Mouse (Mus musculus) cerebellum, adult 8-10 months (tissue): ENCODE results near the gene Lgi4.

Experiments
- DNase-seq: peaks from one replicate; pipeline ENCODE4 v3.0.0; 2022

Gene Lgi4

DNA sequence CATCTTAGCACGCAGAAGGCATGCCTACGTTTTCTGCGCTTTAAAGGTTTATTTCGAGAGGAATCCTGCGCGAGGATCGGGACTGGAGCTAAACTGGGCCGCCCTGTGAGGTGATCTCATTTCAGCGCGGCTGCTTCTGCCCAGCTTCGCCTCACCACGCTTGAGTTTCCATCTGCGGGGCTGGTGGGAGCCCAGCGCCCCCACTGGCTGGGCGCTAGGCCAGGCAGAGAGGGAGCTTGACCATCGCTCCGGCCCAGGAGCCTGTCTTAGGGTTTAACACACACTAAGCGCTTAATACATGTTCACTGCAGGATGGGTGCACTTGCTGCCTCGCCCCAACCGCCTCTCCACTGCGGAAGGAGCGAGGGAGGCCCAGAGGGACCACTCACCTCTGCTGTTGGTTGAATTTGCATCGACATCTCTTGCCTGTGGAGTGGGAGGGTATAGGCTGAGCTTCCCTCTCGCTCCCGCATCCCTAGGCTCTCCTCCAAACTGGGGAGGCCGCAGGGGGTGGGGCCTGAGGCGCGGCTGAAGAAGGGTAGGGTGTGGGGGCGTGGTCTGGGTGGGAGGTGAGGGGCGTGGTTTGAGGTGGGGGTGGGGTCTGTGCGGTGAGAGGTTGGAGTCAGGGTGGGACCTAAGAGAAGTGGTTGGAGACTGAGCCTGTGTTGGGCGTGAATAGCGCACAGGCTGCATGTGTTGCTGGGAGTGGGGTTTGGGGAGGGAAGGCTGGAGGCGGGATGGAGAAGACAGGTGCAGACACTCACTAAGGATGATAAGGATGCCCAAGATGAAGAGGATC is 6.3 kb upstream of the Lgi4 start:
- DNase-seq = peak; percentile 85

DNA sequence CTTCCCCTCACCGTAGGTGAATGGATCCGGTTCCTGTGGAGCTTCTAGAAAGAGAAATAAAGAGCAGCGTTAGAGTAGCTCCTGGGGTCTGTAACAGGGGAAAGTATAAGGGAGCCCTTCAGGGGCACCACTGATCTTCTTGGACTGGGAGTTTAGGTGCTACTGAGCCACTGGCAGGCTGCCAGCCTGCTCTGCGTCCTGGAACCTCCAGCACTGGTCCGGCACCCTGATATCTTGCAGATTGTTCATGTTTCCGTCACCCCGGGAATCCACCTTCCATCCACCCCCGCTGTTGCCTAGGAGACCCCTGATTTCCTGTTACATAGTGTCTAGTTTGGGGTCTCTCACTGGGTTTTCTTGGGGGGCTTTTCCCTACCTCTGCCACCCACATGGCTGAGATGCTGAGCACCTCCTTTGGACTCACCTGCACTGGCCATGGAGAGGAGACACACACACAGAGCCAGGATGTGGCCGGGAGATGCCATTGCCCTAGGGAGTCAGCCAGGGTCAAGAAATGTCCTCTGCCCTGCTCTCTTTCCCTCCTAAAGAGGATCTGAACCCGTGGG is 5.2 kb upstream of the Lgi4 start:
- DNase-seq = peak; percentile 48

DNA sequence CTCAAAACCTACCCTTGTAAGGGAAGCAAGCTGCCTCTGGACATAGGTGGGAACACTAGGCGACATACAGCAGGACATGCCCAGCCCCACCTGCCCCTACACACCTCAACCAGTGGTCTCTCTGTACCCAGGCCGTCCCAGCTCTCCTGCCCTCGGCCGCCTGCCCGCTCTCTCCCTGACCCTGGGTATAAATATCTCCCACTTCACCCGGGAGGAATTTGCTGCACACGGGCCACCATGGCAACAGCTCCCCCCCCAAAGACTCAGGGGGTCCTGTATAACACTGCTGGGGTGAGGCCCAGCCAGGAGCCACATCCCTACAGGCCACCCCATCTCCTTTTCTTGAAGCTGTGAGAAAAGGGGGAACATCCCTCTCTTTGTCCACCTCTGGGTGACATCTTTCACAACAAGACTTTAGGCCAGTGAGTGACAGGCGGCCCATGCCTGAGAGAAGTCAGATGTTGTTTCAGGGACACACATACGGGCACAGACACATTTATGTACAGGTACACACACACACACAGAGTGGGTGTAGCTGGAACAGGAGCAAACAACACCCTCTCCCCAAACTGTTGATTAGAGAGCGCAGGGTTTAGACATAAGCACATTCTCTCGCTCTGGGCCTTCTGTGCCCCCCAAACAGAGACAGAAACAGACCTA is 4.4 kb upstream of the Lgi4 start:
- no peak for DNase-seq

DNA sequence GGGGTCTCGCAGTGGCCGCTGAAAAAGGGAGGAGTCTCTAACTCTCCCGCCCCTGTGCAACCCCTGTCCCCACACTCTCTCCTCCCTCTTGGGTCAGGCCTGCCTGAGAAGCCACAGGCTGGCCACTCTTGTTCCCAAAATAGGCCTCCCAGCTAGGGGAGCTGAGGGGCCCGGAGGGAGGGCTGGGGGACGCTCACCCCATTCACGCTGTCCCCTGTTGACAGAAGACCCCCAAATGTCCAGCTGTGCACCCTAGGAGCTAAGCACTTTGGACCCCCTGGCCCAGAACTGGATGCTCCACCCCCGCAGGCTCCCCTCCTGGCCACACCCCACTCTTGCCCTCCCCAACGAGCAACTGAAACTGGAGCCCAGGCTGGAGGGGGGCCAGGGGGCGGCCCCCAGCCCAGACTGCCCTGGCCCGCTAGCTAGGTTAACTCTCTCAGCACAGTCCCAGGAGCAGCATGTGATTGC is 3.8 kb upstream of the Lgi4 start:
- DNase-seq = peak; percentile 41

DNA sequence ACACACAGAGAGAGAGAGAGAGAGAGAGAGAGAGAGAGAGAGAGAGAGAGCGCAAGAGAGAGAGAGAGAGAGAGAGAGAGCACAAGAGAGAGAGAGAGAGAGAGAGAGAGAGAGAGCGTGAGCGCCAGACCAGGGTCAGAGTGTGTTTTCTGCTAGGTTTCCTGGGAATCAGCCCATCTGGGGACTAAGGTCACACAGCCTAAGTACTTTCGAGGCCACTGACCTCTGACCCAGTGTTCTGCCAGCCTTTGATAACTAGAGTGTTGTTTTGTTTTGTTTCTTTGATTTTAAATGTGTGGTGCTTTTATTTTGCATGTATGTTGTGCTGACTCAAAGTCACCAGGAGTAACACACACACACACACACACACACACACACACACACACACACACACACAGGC is 3.3 kb upstream of the Lgi4 start:
- DNase-seq = no peak

DNA sequence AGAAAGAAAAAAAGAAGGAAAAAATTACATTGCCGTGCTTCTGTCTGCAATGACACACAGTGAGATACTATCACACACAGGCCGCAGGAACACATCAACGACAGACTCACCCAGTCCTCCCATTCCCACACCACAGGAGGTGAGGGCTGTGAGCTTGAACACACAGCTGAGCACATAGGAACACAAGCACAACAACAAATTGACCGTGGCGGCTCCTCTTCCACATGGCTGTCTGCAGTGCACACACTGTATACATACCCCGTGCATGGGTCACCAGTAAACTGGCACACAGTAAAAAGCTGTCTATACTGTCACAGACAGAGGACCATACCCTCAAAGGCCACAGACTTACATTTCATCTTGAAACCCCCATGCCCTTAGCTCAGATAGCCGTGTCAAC is 2.7 kb upstream of the Lgi4 start:
- DNase-seq = no peak

DNA sequence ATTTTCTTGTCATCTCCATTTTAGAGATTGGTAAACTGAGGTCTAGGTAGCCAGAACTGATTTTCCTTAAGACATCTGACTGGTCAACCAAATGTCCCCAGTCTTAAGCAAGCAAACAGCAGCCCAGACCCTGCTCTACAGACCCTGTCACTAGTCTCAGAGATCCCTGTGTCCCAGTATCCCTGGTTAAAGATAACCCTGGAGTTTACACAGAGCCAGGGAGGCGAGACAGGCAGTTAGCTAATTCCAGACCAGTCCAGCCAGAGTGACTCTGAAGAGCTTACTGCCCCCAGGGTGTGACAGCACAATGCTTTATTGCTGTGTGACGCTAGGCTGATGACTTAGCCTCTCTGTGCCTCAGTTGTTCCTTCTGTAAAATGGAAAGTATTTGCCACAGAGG is 2.1 kb upstream of the Lgi4 start, which contains the start of gene Fxyd1:
TSS of gene Fxyd1 (minus strand) at position 129 of the 400 bp plus-strand sequence.
- no peak for DNase-seq

DNA sequence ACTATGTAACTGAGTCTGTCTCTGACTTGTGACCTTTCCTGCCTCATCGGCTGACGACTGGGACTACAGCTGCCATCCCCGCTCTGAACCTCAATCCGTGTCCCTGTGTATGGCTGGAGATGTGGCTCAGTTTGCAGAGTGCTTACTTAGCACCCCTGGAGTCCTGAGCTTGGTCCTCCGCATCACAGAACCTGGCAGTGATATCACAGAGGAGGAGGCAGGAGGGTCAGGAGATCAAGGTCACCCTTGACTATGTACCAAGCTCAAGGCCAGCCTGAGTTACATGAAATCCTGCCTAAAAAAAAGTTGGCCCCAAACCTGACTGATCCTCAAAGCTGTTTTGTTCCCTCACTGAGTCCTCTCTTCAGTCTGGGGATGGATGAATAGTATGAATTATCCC is 1.4 kb upstream of the Lgi4 start:
- DNase-seq = no peak

DNA sequence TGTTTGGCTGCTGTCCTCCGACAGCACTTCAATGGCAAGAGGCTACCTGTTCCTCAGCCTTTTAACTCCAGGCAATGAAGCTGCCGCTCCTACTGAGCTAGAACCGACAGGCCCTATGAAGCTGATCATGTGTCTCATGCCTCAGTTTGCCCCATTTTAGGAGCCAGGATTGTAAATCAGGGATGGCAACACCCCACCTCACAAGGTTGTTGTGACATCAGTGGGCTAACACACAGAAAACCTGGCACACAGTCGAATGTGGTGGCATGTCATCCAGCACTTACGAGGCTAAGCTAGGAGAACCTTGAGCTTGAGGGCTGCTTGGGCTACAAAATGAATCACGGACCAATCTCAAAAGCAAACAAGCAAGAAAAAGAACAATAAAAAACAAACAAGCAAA is 931 bp upstream of the Lgi4 start:
- DNase-seq = no peak

DNA sequence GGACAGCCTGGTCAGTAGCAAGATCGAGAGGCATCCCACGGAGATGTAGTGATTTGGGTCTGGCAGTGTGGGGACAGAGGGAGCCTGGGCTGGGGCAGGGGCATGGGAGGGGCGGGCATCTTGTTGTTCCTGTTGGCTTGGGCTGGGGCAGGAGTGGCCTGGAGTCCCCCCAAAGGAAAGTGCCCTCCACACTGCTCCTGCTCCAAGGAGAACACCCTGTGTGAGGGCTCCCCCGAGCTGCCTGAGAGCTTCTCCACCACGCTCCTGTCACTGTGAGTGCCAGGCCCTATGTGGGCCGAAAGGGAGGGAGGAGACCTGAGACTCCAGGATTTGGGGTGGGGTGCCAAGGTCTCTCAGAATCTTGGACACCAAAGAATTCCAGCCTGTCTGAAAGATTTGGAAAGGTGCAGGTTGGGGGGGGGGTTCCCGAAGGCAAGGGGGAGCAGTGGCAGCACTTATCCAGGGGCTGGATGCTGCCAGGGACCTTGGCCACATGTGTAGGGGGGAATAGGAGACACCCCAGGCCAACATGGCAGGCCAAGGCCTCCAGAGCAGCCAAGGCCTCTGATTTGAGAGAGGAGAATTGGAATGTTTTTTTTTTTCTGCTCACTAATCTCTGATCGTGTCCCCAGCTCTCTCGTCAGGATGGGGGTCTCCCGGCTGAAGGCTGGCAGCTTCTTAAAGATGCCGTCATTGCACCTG is 928 bp downstream of the Lgi4 start:
- no peak for DNase-seq

DNA sequence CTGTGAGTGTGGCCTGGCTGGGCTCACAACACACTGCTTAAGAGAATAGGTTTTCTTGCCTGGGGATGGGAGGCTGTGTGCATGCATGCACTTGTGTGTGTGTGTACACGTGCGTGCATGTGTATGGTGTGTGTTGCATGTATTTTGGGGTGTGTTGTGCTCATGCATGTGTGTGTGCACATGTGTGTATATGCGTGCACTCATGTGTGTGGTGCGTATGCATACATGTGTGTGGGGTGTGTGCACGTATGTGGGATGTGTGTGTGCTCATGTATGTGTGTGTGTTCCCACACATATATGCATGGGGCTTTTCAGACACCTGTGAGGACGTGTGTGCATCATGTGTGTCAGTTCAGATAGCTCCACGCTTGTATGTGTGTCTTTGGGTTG is 1.5 kb downstream of the Lgi4 start:
- DNase-seq = no peak

DNA sequence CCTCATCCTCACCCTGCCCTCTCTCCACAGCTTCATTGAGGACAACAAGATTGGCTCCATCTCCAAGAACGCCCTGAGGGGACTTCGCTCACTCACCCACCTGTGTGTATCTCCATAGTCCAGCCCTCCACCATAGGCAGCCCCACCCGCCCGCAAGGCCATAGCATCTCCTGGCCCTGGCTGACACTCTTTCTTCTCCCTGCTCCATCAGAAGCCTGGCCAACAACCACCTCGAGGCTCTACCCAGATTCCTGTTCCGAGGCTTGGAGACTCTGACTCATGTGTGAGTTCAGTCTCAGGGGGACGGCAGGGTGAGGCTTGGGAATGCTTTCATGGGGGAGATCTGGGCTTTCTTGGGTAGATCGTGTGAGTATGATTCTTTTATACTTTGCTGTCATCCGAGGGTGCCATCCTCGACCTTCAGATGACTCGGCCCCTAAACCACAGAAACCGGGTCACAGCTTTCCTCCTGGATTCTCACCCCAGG is 4.0 kb downstream of the Lgi4 start:
- no peak for DNase-seq

DNA sequence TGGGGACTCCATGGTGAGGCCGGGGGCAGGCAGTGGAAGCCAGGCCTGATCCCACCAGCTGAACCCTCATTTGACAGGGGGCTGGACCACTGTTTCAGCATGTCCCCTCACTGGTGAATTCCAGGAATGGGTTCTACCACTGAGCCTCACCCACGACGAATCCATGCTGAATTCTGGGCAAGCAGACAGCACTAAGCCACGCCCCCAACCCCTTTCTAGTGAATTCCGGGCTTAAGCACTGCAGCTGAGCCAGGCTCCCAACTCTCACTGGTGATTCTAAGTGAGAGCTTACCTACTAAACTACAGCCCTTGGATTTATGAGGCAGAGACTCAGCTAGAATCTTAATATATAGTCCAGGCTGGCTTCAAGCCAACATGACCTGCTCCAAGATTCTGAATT is 8.7 kb downstream of the Lgi4 start:
- DNase-seq = no peak

DNA sequence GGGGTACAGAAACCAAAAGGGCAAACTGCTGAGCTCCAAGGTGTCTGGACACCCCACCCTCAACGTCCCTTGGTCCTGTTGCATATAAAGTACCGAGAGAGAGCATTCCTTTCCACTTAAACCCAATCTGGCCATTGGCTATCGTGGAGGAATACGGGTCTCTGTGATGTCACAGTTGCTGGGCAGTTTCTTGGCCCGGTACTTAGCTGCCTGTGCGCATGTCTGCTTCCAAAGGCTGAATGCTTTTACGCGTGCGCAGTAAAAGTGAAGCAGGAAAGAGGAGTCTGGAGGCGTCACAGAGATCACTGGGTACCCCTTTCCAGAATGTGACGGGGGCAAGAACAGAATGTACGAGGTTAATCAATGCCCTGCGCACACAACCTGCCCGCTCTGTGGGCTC is 10.3 kb downstream of the Lgi4 start:
- DNase-seq = no peak

DNA sequence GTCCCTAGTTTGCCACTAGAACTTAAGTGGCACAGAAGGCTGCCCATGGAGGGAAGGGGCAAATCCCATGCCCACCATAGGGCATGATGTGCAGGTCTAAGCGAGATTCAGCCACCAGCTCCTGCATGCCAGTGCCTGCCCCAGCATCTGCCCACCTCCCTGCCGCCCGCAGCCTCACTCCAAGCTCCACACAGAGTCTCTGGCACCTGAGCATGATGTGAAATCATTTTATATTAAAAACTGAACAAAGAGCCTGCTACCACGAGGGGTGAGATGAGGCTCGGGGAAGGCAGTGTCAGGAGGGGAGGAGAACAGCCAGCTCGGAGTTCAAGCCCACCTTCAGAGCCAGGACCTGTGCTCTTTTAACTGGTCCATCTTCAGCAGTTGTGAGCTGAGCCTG is 11.2 kb downstream of the Lgi4 start:
- DNase-seq = no peak

DNA sequence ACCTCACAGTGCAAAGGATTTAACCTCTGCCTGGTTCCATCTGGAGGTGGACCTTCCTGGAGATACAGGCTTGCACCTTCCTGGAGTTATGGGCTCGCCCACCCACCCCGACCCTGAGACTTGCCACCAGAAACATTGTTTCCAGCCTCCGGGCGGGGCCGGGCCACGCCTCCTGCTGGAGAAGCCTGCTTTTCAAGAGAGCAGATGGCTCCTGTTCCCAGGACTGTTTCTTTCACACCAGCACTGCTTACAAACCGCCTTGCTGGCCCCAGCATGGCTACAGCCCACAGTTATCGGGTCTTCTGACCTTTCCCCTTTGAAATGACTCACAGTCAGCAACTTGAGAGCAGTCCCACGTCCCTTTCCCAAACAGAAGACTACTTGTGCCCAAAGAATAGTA is 13.2 kb downstream of the Lgi4 start:
- no peak for DNase-seq

DNA sequence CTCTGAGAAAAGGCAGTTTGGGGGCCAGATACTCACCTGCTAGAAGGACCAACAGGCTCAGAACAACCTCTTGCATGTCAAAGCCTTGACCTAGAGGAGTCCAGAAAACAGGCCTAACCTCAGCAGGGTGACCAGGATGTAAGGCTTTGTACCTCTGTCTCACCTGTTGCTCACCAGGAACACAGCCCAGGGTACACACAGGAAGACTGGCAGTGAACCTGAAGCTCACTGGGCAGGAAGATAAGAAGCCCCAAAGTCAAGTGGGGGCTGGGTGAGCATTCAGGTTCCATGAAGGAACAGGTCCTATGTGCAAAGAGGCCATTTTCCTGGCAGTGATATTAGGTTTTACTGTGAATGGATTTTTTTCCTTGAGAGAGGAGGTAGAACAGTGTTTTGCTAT is 14.4 kb downstream of the Lgi4 start:
- no peak for DNase-seq

DNA sequence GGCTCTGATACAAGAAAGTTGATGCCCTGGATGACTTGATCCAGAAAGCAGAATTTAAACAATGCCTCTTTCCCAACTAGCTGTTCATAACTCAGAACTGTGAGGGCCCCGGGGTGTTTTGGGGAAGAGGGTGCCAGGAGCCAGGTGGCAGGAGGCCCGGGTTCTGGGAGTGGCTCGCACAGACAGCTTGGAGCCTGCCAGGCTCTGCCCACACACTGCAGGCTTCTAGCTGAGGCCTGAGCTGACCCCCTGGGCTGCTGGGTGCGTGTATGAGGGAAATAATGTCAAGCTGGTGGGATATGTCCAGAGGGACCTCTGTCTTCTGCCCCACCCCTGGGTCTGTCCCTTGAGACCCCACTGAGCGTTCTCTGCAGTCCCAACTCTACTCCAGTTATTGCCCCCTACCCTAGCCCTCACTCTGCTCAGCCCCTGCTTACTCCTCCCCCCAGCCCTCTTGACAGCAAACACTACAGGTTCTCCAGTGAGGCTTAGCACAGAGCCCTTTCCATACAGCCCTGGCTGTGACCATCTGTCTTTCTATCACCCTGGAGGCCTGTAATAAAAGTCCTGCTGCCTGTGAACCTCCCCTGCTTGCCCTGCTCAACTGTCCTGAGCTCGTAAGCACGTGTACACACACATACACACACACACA is 15.0 kb downstream of the Lgi4 start:
- no peak for DNase-seq

DNA sequence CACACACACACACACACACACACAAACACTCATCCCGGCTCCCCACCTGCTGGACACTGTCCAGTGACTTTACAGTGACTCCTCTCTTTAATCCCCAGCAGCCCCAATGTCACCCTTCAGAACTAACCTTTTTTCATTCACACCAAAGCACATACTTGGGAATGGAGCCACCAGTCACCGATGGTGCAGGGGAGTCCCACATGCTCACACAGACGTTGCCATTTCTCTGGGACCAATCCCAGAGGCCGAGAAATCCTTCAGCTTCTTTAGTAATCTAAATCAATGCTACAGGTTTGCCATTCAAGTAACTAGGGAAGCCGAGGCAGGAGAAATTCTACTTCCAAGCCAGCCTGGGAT is 15.5 kb downstream of the Lgi4 start:
- DNase-seq = no peak

DNA sequence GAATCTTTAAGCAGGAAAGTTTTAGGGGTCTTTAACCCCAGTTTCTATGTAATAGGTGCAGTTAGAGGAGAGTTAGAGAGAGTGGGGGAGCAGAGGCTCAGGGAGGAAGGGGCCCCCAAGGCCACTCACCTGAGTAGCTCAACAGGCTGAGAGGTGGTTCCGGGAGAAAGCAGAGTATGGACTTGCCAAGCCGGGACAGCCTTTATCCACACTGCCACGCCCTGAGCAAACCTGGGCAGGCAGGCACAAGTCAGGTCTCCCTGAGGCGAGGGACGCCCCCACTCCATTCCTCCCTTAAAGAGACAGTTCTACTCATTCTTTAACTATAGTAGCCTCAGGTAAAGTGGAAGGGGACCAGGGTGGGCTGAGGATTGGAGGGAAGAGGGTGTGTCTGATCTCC is 17.4 kb downstream of the Lgi4 start, which contains the start of gene Fxyd3:
TSS of gene Fxyd3 (minus strand) at position 213 of the 400 bp plus-strand sequence.
- no peak for DNase-seq

DNA sequence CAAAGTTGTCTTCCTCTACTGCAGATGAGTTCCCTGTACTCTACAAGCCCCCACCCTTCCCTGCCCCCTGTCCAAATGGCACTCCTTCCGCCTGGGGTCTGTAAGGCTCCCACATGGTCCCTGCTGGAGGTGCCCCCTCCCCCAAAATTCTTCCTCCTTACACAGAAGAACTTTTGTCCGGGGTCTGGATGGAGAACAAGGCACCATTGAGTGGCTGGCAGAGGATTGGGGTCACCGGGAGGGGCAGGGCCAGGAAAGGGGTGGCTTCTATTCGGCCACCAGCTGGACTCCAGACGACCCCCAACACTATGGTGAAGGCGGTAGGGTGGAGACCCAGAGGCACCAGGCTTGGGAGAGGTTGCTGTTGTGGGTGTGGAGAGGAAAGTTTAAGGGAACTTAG is 18.3 kb downstream of the Lgi4 start:
- DNase-seq = no peak

DNA sequence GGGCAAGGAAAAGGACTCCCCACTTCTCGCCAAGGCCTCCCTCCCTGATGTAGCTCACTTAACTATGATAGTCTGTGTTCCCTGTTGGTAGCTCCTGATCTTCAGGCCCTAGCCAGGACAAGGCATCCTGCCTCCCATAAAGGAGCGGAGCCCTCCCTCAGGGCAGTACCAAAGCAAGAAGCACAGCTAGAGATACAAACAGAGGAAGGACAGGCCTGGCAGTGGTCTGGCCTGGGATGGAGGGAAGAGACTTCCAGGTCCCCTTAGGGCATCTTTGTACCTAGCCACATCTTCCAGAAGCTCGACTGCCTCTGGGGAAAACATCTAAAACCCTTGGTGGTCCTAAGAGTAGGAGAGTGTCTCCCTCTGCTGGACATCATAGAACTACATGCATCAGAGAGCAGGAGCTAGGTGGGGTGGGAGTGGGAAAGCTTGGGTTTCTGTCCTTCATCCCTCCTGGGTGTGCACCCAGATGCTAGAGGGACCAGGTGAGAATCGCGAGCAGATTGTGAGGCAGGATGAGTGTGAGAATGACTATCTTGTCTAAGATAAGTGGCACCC is 18.8 kb downstream of the Lgi4 start:
- no peak for DNase-seq

DNA sequence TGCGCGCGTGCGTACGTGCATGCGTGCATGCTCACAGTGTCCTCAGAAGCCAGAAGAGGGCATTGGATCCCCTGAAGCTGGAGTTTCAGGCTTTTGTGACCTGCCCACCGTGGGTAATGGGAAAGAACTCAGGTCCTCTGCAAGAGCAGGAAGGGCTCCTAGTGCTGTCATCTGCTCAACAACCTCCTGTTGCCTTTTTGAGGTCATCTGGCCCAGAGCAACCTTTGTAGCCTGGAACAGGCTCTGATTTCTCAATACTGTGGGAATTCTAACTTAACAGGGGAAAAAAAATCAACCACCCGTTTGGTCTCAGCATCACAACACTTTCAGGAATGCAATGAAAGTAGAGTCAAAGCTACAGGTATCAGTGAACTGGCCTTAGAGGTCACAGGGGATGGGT is 20.5 kb downstream of the Lgi4 start:
- DNase-seq = no peak
